Mouse (Mus musculus) neural tube, embryonic 11.5 days (tissue): ENCODE data around the gene Itih4. TPM values are rescaled to one million over a fixed set of nuclear protein-coding genes. Genes with fewer than 3 reads are reported as not detected.

Source experiments
- ATAC-seq: fragments of 200-750 bp; cut with Nextera tagmentation; 2 replicates; pipeline ENCODE4 v1.8.0; 2017; ENCODE audit warnings: moderate number of reproducible peaks, mild to moderate bottlenecking, moderate TSS enrichment, moderate library complexity; ENCODE audit not compliant: insufficient read depth, low FRiP score, low TSS enrichment
- DNase-seq: peaks from one replicate; pipeline ENCODE4 v3.0.0-alpha.2; 2015; ENCODE audit warnings: low spot score
- H3K27ac ChIP-seq: fragments of 300-500 bp; sonication (generic); 2 replicates; pipeline ENCODE4 v1.5.1; 2014; ENCODE audit warnings: low read depth, mild to moderate bottlenecking, low read length
- H3K27me3 ChIP-seq: fragments of 300-500 bp; sonication (generic); 2 replicates; pipeline ENCODE4 v1.6.1; 2014; ENCODE audit warnings: mild to moderate bottlenecking, low read length, mixed read lengths; ENCODE audit not compliant: control insufficient read depth, insufficient read depth
- H3K36me3 ChIP-seq: fragments of 300-500 bp; sonication (generic); 2 replicates; pipeline ENCODE4 v1.6.1; 2014; ENCODE audit warnings: mild to moderate bottlenecking, low read length, moderate library complexity, mixed read lengths; ENCODE audit not compliant: control insufficient read depth, insufficient read depth
- H3K4me1 ChIP-seq: fragments of 300-500 bp; sonication (generic); 2 replicates; pipeline ENCODE4 v1.6.1; 2014; ENCODE audit warnings: low read length, mixed read lengths; ENCODE audit not compliant: control insufficient read depth, insufficient read depth
- H3K4me2 ChIP-seq: fragments of 300-500 bp; sonication (generic); 2 replicates; pipeline ENCODE4 v1.6.1; 2014; ENCODE audit warnings: low read depth, mild to moderate bottlenecking, moderate library complexity
- H3K4me3 ChIP-seq: fragments of 300-500 bp; sonication (generic); 2 replicates; pipeline ENCODE4 v1.5.1; 2014; ENCODE audit warnings: low read depth, low read length
- H3K9ac ChIP-seq: fragments of 300-500 bp; sonication (generic); 2 replicates; pipeline ENCODE4 v1.6.1; 2014; ENCODE audit warnings: mild to moderate bottlenecking, low read length
- H3K9me3 ChIP-seq: fragments of 300-500 bp; sonication (generic); 2 replicates; pipeline ENCODE4 v1.6.1; 2016; ENCODE audit warnings: low read length; ENCODE audit not compliant: control insufficient read depth
- WGBS: fragments of 180-500 bp; shearing (Covaris S2); extraction: QIAGEN DNeasy Blood & Tissue Kit; methylation state at CpG from one replicate; pipeline ENCODE4 v1.1.7; 2014; 5-methylcytosine and 5-hydroxymethylcytosine counted together
- polyA plus RNA-seq: library from polyadenylated mRNA; unstranded; fragments of >200 nt; fragmentation: Nextera tagmentation; extraction: Ambion mirVana; gene quantifications from 2 replicates; pipeline ENCODE4 v1.2.1, GENCODE M21; 2014

Gene Itih4
- polyA plus RNA-seq, 1 experiment from 2014 or later, result not detected

GRCm38 (mm10) chr14:30943860-30944674 lies 57.8 kb downstream of the Itih4 start:
- H3K4me3 ChIP-seq, result no peak overlapping the region
- no peaks in the 10 kb centered on the region for H3K4me1 ChIP-seq
- no peak overlapping the region for H3K4me2 ChIP-seq
- no peak overlapping the region for H3K27ac ChIP-seq
- WGBS, result 71% methylated on average over 11 of the region's 11 CpGs
- H3K27me3 ChIP-seq, result no peaks in the 10 kb centered on the region
- H3K9ac ChIP-seq, result no peak overlapping the region
- no peaks in the 10 kb centered on the region for H3K36me3 ChIP-seq
- DNase-seq (peak; percentile 60), ATAC-seq (no peak)
- no peaks in the 10 kb centered on the region for H3K9me3 ChIP-seq

GRCm38 (mm10) chr14:30944745-30945144 lies 58.5 kb downstream of the Itih4 start:
- Histone ChIP-seq H3K4me2 (no peak overlapping the region), H3K36me3 (no peaks in the 10 kb centered on the region), H3K4me3 (no peak overlapping the region), H3K9me3 (no peaks in the 10 kb centered on the region), H3K9ac (no peak overlapping the region), H3K27me3 (no peaks in the 10 kb centered on the region), H3K4me1 (no peaks in the 10 kb centered on the region), H3K27ac (no peak overlapping the region)
- ATAC-seq (no peak), DNase-seq (no peak)
- 70% methylated on average over 2 of the region's 2 CpGs for WGBS

GRCm38 (mm10) chr14:30949986-30950385 lies 63.7 kb downstream of the Itih4 start:
- Histone ChIP-seq H3K36me3 (no peaks in the 10 kb centered on the region), H3K27me3 (no peaks in the 10 kb centered on the region), H3K4me2 (no peak overlapping the region), H3K9ac (no peak overlapping the region), H3K9me3 (no peaks in the 10 kb centered on the region), H3K27ac (no peak overlapping the region), H3K4me3 (no peak overlapping the region), H3K4me1 (0 out of 2 replicates have a peak, but pooled peaks cover 4% of the 10 kb centered on the region)
- no peak for ATAC-seq
- no peak for DNase-seq
- 94% methylated on average over 10 of the region's 10 CpGs for WGBS

GRCm38 (mm10) chr14:30951154-30951825 lies 65.0 kb downstream of the Itih4 start, which contains the start of gene Nek4:
Gene Nek4 (plus strand): TSS chr14:30951377.
- WGBS, result under 1% methylated on average over 57 of the region's 57 CpGs
- H3K4me1 ChIP-seq, result 0 out of 2 replicates have a peak, but pooled peaks cover 4% of the 10 kb centered on the region
- ATAC-seq, result peak; percentile 97
- H3K9me3 ChIP-seq, result no peaks in the 10 kb centered on the region
- H3K4me3 ChIP-seq, result peak within 1 kb of the TSS; percentile 71
- H3K4me2 ChIP-seq, result peak within 1 kb of the TSS; percentile 72
- peak within 1 kb of the TSS; percentile 80 for H3K9ac ChIP-seq
- no peaks in the 10 kb centered on the region for H3K27me3 ChIP-seq
- DNase-seq, result peak; percentile 95
- no peaks in the 10 kb centered on the region for H3K36me3 ChIP-seq
- 0 out of 2 replicates have a peak within 1 kb of the TSS, but pooled peaks have one; percentile 20 for H3K27ac ChIP-seq

Other genes with a start within 250 kb of the Itih4 start
- 11.6 and 11.7 TPM in 2 replicates for gene Rft1, start 232.1 kb upstream of the Itih4 start, polyA plus RNA-seq
- gene Sfmbt1, start 171.6 kb upstream of the Itih4 start, polyA plus RNA-seq, result 19.3 and 19.5 TPM in 2 replicates
- gene Tmem110, start 60.9 kb upstream of the Itih4 start, polyA plus RNA-seq, result 26.7 and 31.2 TPM in 2 replicates
- 2.8 and 3.0 TPM in 2 replicates for gene Mustn1, start 7.3 kb upstream of the Itih4 start, polyA plus RNA-seq
- gene Itih3, start 37.3 kb downstream of the Itih4 start, polyA plus RNA-seq, result 0.23 TPM in 1 of 2 replicates, not detected in the other
- gene Itih1, start 56.8 kb downstream of the Itih4 start, polyA plus RNA-seq, result not detected in 2 replicates
- gene Nek4, start 64.9 kb downstream of the Itih4 start, polyA plus RNA-seq, result 15.9 and 17.0 TPM in 2 replicates
- 54.9 and 59.2 TPM in 2 replicates for gene Glt8d1, start 114.9 kb downstream of the Itih4 start, polyA plus RNA-seq
- 260 and 262 TPM in 2 replicates for gene Spcs1, start 115.2 kb downstream of the Itih4 start, polyA plus RNA-seq
- gene Pbrm1, start 132.7 kb downstream of the Itih4 start, polyA plus RNA-seq, result 120 and 122 TPM in 2 replicates
- 101 and 107 TPM in 2 replicates for gene Gnl3, start 132.7 kb downstream of the Itih4 start, polyA plus RNA-seq
- 58.9 and 62.5 TPM in 2 replicates for gene Smim4, start 242.5 kb downstream of the Itih4 start, polyA plus RNA-seq
- gene Nt5dc2, start 244.6 kb downstream of the Itih4 start, polyA plus RNA-seq, result 537 and 588 TPM in 2 replicates